Mouse (Mus musculus) neural tube, embryonic 11.5 days (tissue): ENCODE data around the gene 2310030G06Rik. TPM values are rescaled to one million over a fixed set of nuclear protein-coding genes. Genes with fewer than 3 reads are reported as not detected.

ENCODE experiments used
- ATAC-seq: fragments of 200-750 bp; cut with Nextera tagmentation; 2 replicates; pipeline ENCODE4 v1.8.0; 2017; ENCODE audit warnings: moderate number of reproducible peaks, mild to moderate bottlenecking, moderate TSS enrichment, moderate library complexity; ENCODE audit not compliant: insufficient read depth, low FRiP score, low TSS enrichment
- DNase-seq: peaks from one replicate; pipeline ENCODE4 v3.0.0-alpha.2; 2015; ENCODE audit warnings: low spot score
- H3K27ac ChIP-seq: fragments of 300-500 bp; sonication (generic); 2 replicates; pipeline ENCODE4 v1.5.1; 2014; ENCODE audit warnings: low read depth, mild to moderate bottlenecking, low read length
- H3K27me3 ChIP-seq: fragments of 300-500 bp; sonication (generic); 2 replicates; pipeline ENCODE4 v1.6.1; 2014; ENCODE audit warnings: mild to moderate bottlenecking, low read length, mixed read lengths; ENCODE audit not compliant: control insufficient read depth, insufficient read depth
- H3K36me3 ChIP-seq: fragments of 300-500 bp; sonication (generic); 2 replicates; pipeline ENCODE4 v1.6.1; 2014; ENCODE audit warnings: mild to moderate bottlenecking, low read length, moderate library complexity, mixed read lengths; ENCODE audit not compliant: control insufficient read depth, insufficient read depth
- H3K4me1 ChIP-seq: fragments of 300-500 bp; sonication (generic); 2 replicates; pipeline ENCODE4 v1.6.1; 2014; ENCODE audit warnings: low read length, mixed read lengths; ENCODE audit not compliant: control insufficient read depth, insufficient read depth
- H3K4me2 ChIP-seq: fragments of 300-500 bp; sonication (generic); 2 replicates; pipeline ENCODE4 v1.6.1; 2014; ENCODE audit warnings: low read depth, mild to moderate bottlenecking, moderate library complexity
- H3K4me3 ChIP-seq: fragments of 300-500 bp; sonication (generic); 2 replicates; pipeline ENCODE4 v1.5.1; 2014; ENCODE audit warnings: low read depth, low read length
- H3K9ac ChIP-seq: fragments of 300-500 bp; sonication (generic); 2 replicates; pipeline ENCODE4 v1.6.1; 2014; ENCODE audit warnings: mild to moderate bottlenecking, low read length
- H3K9me3 ChIP-seq: fragments of 300-500 bp; sonication (generic); 2 replicates; pipeline ENCODE4 v1.6.1; 2016; ENCODE audit warnings: low read length; ENCODE audit not compliant: control insufficient read depth
- WGBS: fragments of 180-500 bp; shearing (Covaris S2); extraction: QIAGEN DNeasy Blood & Tissue Kit; methylation state at CpG from one replicate; pipeline ENCODE4 v1.1.7; 2014; 5-methylcytosine and 5-hydroxymethylcytosine counted together
- polyA plus RNA-seq: library from polyadenylated mRNA; unstranded; fragments of >200 nt; fragmentation: Nextera tagmentation; extraction: Ambion mirVana; gene quantifications from 2 replicates; pipeline ENCODE4 v1.2.1, GENCODE M21; 2014

The 2310030G06Rik gene
- polyA plus RNA-seq = 1.1 and 1.3 TPM in 2 replicates

DNA sequence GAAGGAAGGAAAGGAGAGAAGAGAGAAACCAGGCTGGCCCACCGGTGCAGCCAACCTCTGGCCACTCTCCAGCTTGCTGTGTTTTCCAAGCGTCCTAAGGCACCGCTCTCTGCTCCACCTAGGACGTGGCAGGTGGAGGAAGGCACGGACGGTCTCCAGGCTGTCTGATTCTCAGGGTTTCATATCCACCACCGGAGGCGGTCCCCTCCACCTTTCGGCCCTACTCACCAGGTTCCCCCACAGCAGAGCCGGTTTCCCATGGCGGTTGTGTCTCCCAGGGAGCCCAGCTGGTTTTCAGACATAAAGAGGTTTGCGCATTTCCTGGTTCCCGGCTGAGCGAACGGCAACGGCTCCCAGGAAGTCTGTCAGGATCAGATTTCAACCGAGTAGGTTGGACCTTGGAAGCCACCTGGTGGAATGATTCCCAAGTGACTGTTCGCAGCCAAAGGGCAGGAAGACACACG is at the start of gene 2310030G06Rik:
Gene 2310030G06Rik (minus strand): TSS at position 323 of the 464 bp plus-strand sequence.
- no peaks in the 10 kb centered on the region for H3K4me1 ChIP-seq
- H3K4me3 ChIP-seq = peak within 1 kb of the TSS; percentile 9; the same call in 1 of the 2 replicates
- no peak within 1 kb of the TSS for H3K27ac ChIP-seq
- ATAC-seq = no peak
- no peaks in the 10 kb centered on the region for H3K36me3 ChIP-seq
- H3K9me3 ChIP-seq = no peaks in the 10 kb centered on the region
- 2% methylated on average over 19 of the region's 19 CpGs for WGBS
- H3K9ac ChIP-seq = peak within 1 kb of the TSS; percentile 1; the same call in 1 of the 2 replicates
- H3K27me3 ChIP-seq = no peaks in the 10 kb centered on the region
- H3K4me2 ChIP-seq = peak within 1 kb of the TSS; percentile 30
- DNase-seq = peak; percentile 51

DNA sequence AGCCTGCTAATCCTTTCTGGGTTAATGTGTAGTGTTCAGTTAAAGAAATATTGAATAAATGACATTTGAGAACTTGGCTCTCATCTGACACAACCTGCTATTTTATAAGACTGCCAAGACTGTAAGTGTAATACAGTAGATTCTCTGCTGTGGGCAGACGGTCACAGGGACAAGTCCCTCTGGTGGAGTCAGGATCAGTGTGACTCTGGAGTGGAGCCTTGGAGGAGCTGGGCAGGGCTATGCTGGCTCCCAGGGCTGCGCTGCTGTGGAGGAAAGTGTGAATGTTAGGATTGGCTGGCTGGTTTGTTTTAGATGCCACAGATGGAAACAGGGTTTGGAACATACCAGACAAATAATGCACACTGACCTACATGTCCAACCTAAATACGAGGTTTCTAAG is 48.9 kb upstream of the 2310030G06Rik start:
- H3K4me3 ChIP-seq = no peak overlapping the region
- H3K36me3 ChIP-seq = peaks cover 8% of the 10 kb centered on the region
- no peak for ATAC-seq
- H3K4me1 ChIP-seq = no peaks in the 10 kb centered on the region
- H3K4me2 ChIP-seq = no peak overlapping the region
- no peak overlapping the region for H3K27ac ChIP-seq
- DNase-seq = no peak
- 92% methylated on average over 3 of the region's 3 CpGs for WGBS
- no peaks in the 10 kb centered on the region for H3K9me3 ChIP-seq
- H3K27me3 ChIP-seq = no peaks in the 10 kb centered on the region
- no peak overlapping the region for H3K9ac ChIP-seq

DNA sequence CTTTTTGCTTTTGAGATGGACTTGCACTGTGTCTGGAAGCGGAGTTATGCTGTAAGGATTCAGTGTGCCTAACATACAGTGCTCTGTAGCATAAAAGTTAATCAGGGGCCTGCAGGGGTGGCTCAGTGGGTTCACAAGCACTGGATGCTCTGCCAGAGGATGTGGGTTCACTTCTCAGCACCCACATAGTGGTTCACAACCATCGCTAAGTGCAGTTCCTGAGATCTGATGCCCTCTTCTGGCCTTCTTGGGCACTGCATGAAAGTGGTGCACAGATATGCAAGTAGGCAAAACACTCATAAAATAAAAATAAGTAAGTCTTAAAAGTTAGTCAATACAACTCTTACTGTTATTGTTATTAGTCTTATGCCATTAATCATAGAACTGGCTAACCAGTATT is 35.8 kb upstream of the 2310030G06Rik start:
- no peak overlapping the region for H3K27ac ChIP-seq
- ATAC-seq (no peak), DNase-seq (peak; percentile 24)
- no peak overlapping the region for H3K9ac ChIP-seq
- no peak overlapping the region for H3K4me2 ChIP-seq
- peaks cover 8% of the 10 kb centered on the region; the same call in 1 of the 2 replicates for H3K36me3 ChIP-seq
- 71% methylated on average over 2 of the region's 2 CpGs for WGBS
- no peak overlapping the region for H3K4me3 ChIP-seq
- no peaks in the 10 kb centered on the region for H3K4me1 ChIP-seq
- no peaks in the 10 kb centered on the region for H3K27me3 ChIP-seq
- H3K9me3 ChIP-seq = no peaks in the 10 kb centered on the region

DNA sequence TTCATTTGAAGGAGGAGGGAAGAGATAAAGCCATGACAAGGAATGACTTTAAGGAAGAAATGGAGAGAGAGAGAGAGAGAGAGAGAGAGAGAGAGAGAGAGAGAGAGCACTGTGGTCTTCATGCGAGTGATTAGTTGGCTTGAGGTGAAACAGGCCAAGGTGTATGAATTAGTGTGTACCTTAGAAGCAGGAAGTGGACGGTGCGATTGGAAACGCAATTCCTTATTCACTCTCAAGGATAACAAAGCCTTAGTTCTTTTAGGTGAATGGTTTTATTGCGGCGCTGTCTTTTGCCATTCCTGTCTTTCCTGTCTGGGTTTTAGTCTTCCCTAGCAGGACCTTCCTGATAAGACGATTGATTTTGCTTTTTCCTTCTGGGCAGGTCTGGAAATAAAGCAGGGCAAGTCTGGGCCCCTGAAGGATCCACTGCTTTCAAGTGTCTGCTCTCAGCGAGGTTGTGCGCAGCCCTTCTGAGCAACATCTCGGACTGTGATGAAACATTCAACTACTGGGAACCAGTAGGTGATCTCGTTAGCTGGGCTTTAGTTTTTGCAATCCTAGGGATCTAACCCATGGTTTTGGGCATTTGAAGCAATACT is 29.9 kb upstream of the 2310030G06Rik start:
- Histone ChIP-seq H3K9ac (peak overlapping the region; percentile 85), H3K4me2 (peak overlapping the region; percentile 79), H3K4me3 (peak overlapping the region; percentile 89), H3K9me3 (no peaks in the 10 kb centered on the region), H3K27ac (no peak overlapping the region), H3K4me1 (peaks cover 10% of the 10 kb centered on the region; the same call in 1 of the 2 replicates), H3K36me3 (no peaks in the 10 kb centered on the region; the same call in 1 of the 2 replicates), H3K27me3 (no peaks in the 10 kb centered on the region)
- ATAC-seq (no peak), DNase-seq (no peak)
- WGBS = 61% methylated on average over 11 of the region's 11 CpGs

DNA sequence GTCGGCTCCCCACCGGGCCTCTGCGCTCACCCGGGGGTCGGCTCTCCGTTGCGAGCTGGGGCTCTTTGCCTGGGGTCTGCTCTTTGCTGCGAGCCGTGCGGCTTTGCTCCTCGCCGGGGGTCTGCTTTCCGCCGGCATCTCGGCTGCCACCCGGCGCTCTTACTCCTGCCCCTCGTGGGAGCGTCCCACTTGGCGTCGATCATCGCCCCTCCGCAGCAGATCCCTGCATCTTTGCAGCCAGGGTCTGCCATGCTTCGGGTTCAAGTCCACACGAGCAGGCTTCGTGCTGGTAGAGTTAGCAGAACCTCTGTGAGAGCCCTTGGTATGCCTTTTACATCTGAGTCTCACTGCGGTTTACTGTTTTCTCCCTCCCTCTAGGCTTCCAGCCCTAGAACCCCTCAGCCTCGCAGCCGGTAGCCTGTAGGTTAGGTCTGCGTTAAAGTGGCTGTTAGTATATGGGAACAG is 29.4 kb upstream of the 2310030G06Rik start:
- ATAC-seq = peak; percentile 45; the same call in 1 of the 2 replicates
- Histone ChIP-seq H3K9ac (peak overlapping the region; percentile 85), H3K27ac (peak overlapping the region; percentile 80), H3K4me3 (peak overlapping the region; percentile 89), H3K9me3 (no peaks in the 10 kb centered on the region), H3K27me3 (no peaks in the 10 kb centered on the region), H3K4me1 (peaks cover 10% of the 10 kb centered on the region; the same call in 1 of the 2 replicates), H3K36me3 (no peaks in the 10 kb centered on the region; the same call in 1 of the 2 replicates), H3K4me2 (peak overlapping the region; percentile 79)
- WGBS = 0% methylated on average over 23 of the region's 30 CpGs
- DNase-seq = peak; percentile 29

DNA sequence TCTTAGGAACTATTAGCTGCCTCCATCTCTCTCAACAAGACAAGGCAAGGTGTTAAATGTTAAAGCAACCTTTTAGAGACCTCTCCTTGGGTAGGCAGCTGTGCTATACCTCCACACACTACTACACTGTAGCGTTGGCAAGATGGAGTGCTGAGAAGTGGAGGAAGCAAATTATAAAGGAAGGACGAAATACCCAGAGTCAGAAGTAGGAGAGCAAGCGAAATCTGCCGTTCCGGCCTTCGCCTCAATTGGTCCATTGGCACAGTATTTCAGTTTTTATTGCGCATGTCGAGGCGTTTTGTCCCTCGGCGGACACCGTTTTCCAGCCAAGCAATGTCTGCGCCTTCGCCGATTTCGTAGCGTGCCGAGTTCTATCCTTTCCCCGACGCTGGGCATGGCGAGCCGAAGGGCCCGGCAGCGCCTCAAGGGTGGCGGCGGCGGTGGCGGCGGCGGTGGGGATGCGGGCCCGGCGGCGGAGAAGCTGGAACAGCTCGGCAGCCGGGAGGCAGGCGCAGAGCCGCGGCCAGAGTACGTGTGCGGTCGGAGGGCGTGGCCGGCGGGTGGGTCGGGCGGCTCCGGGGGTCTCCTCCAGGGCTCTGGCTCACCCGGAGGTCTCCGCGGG is 28.8 kb upstream of the 2310030G06Rik start, which contains the start of the genes Alg9 and 1110032A03Rik:
Gene Alg9 (plus strand): TSS at position 29 of the 622 bp plus-strand sequence.
Gene 1110032A03Rik (minus strand): TSS at position 530 of the 622 bp plus-strand sequence.
- ATAC-seq (peak; percentile 80), DNase-seq (peak; percentile 89)
- peak within 1 kb of the TSS; percentile 89 for H3K4me3 ChIP-seq
- peak within 1 kb of the TSS; percentile 79 for H3K4me2 ChIP-seq
- under 1% methylated on average over 47 of the region's 51 CpGs for WGBS
- peak within 1 kb of the TSS; percentile 80 for H3K27ac ChIP-seq
- H3K27me3 ChIP-seq = no peaks in the 10 kb centered on the region
- H3K4me1 ChIP-seq = peaks cover 10% of the 10 kb centered on the region; the same call in 1 of the 2 replicates
- peak within 1 kb of the TSS; percentile 85 for H3K9ac ChIP-seq
- H3K9me3 ChIP-seq = no peaks in the 10 kb centered on the region
- no peaks in the 10 kb centered on the region; the same call in 1 of the 2 replicates for H3K36me3 ChIP-seq

DNA sequence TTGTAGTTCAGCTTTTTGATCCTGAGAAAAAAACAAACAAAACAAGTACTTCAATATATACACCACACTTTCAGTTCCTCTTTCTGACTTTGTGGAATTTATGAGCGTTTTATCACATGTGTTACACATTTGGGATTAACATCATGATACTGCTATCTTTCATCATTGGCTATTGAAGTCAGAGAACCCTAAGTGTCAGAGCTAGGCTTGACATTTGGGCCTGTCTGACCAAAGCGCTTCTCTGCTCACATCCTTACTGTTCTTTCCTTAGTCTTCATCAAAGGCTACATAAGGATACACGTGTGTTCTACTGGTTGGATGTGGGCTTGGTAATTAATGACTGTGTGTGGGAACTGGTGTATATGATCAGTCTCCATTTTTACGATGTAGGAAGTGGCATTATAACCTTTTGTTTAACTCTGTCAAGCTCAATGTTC is 27.7 kb upstream of the 2310030G06Rik start:
- WGBS = 84% methylated on average over 4 of the region's 4 CpGs
- Histone ChIP-seq H3K27ac (no peak overlapping the region), H3K9ac (no peak overlapping the region), H3K36me3 (no peaks in the 10 kb centered on the region; the same call in 1 of the 2 replicates), H3K4me1 (peaks cover 10% of the 10 kb centered on the region; the same call in 1 of the 2 replicates), H3K27me3 (no peaks in the 10 kb centered on the region), H3K4me3 (no peak overlapping the region), H3K9me3 (no peaks in the 10 kb centered on the region), H3K4me2 (peak overlapping the region; percentile 79)
- DNase-seq (no peak), ATAC-seq (no peak)

DNA sequence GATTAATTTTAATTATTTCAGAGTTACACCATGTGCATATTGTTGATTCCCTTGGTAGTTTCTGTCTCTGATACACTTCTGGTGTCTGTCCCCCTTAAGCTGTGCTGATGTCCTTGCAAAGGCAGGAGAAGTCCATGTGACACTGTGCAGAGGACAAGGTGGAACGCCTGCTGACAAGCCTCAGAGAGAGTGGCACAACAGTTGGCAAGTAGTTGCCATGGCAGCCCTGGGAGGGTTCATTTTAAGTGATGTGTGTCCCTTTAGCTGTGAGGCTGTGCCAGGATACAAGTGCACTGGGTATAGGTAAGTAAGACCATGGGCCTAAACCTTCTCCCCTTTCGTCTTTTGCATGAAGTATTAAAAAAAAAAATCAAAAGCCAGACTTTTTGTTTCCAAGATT is 23.7 kb upstream of the 2310030G06Rik start:
- H3K9me3 ChIP-seq = no peaks in the 10 kb centered on the region
- H3K9ac ChIP-seq = no peak overlapping the region
- 91% methylated on average over 2 of the region's 2 CpGs for WGBS

More for the DNA sequence above, 23.7 kb upstream of the 2310030G06Rik start:
- no peak overlapping the region for H3K4me2 ChIP-seq
- no peaks in the 10 kb centered on the region for H3K27me3 ChIP-seq
- peaks cover 4% of the 10 kb centered on the region for H3K4me1 ChIP-seq
- no peak overlapping the region for H3K4me3 ChIP-seq
- H3K27ac ChIP-seq = no peak overlapping the region
- ATAC-seq (no peak), DNase-seq (no peak)
- no peaks in the 10 kb centered on the region for H3K36me3 ChIP-seq
